Mouse (Mus musculus) liver, adult 10 weeks (tissue): ENCODE measurements around the gene Eipr1. TPM values are rescaled to one million over a fixed set of nuclear protein-coding genes. Genes with fewer than 3 reads are reported as not detected.

Experiments used
- polyA plus RNA-seq: library from polyadenylated mRNA; stranded (reverse); fragments of 350-450 nt; fragmentation: Illumina TruSeq; extraction: RNeasy Lipid Tissue Mini Kit (QIAGEN cat#74804); gene quantifications from one replicate; pipeline ENCODE4 v1.2.3, GENCODE M21; 2014; ENCODE audit warnings: low read depth, low replicate concordance

The Eipr1 gene
- polyA plus RNA-seq: 2.0 TPM

GRCm38 (mm10) chr12:28751508-28752263, at the start of gene Eipr1:
Eipr1 (plus strand) TSS chr12:28751803.

DNA sequence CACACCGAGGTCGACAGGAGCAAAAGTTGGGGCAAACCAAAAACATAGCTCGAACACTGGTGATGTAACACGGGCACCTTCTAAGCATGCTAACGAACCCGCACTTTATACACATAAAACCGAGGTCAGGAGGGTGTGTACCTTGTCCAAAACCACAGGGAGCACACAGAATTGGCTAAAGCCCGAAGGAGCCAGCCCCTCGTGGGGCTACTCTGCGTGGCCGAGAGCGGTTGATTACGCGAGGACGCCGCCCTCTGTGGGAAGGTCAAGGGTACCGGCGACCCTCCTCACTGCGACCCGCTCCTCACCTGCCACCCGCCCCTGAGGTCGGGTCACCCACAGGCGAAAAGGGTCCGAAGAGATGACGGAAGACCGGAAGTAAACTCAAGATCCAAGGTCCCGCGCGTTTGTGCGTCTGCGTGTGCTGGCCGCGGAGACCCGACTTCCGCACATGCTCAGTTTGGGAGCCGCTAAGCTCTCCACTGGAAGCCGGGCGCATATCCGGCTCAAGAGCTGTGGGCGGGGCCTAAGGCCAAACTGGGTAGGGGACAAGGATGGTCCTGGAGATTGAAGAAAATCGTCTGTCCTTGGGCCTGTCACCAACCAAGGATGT, 1.5 kb upstream of the Eipr1 start, which contains the start of gene Trappc12:
Gene Trappc12 (minus strand): TSS at position 452 of the 613 bp plus-strand sequence.

Other genes starting within 250 kb of the Eipr1 start
- not detected for gene Dcdc2c, start 199.4 kb upstream of the Eipr1 start, polyA plus RNA-seq
- not detected for gene Allc, start 169.3 kb upstream of the Eipr1 start, polyA plus RNA-seq
- 13.3 TPM for gene Colec11, start 128.4 kb upstream of the Eipr1 start, polyA plus RNA-seq
- 275 TPM for gene Rps7, start 115.8 kb upstream of the Eipr1 start, polyA plus RNA-seq
- gene Rnaseh1, start 102.2 kb upstream of the Eipr1 start, polyA plus RNA-seq: 1.5 TPM
- 363 TPM for gene Adi1, start 76.6 kb upstream of the Eipr1 start, polyA plus RNA-seq
- 7.5 TPM for gene Trappc12, start 1.3 kb upstream of the Eipr1 start, polyA plus RNA-seq